Mouse (Mus musculus) lung, postnatal 10 days (tissue): ENCODE results near the gene Zswim8.

Experiments
- DNase-seq: peaks from one replicate; pipeline ENCODE4 v3.0.0; 2021

Gene Zswim8

DNA sequence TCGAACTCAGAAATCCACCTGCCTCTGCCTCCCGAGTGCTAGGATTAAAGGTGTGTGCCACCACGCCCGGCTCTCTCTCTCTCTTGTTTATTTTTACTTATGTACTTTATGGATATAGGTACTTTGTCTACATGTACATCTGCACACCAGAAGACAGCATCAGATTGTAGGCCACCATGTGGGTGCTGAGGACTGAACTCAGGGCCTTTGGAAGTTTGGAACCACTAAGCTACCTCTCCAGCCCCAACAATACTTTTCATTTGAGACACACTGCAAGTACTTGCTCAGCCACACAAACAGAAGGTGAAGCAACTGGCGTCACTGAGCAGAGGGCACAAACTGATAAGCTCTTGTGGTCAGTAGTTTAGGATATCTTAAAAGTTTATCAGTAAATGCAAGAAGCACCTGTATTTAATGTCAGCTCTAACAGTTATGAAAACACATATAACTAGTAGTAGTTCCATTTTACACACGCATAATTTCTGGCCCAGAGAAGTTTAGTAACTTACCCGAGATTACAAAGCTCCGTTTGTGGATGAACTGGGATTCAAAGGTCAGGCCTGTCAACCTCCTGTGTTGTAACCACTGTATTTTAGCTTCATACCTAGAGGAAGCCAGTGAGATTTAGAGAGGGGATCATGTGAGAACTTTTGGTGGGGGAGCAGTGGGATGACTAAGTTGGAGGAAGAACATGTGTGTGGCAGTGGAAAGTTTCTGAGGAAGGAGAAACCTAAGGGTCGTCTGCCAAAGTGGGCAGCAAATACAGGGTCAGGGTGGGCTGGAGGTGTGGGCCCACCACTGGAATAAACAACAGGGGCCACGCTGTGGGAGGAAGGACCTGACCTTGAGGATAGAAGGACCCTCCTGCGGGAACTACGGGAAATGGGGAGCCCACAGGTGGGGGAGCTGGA is 25.9 kb downstream of the Zswim8 start:
- no peak for DNase-seq

- DNase-seq, result peak; percentile 95
Measured at GRCm38 (mm10) chr14:20733952-20734774, 26.8 kb downstream of the Zswim8 start, which contains the start of gene Ndst2. Gene Ndst2 (minus strand): TSS chr14:20734562.

DNA sequence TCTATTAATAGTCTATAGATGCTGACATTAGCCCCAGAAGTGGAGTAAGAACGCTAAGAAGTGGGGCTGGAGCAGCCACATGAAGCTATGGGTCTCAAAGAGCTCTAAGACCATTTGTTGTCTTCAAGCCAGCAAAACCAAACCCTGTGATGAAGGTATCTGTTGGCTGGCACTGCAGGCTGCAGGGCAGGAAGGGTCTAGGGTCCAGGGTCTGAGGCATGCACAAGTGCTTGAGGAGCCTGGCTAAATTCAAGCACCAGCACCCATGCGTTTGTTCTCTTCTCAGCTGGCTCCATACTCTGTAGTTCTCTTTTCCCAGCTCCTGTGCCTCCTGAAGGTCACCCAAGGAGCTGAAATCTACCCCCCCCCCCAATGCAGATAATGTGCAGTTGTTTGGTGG is 27.7 kb downstream of the Zswim8 start:
- DNase-seq, result no peak

GRCm38 (mm10) chr14:20735892-20736390 is 28.6 kb downstream of the Zswim8 start:
- DNase-seq, result no peak

GRCm38 (mm10) chr14:20737306-20737705 is 30.0 kb downstream of the Zswim8 start:
- DNase-seq, result peak; percentile 86

GRCm38 (mm10) chr14:20738511-20738910 is 31.2 kb downstream of the Zswim8 start:
- DNase-seq, result no peak

- DNase-seq, result peak; percentile 56
Measured at GRCm38 (mm10) chr14:20741301-20741700, 33.9 kb downstream of the Zswim8 start.

DNA sequence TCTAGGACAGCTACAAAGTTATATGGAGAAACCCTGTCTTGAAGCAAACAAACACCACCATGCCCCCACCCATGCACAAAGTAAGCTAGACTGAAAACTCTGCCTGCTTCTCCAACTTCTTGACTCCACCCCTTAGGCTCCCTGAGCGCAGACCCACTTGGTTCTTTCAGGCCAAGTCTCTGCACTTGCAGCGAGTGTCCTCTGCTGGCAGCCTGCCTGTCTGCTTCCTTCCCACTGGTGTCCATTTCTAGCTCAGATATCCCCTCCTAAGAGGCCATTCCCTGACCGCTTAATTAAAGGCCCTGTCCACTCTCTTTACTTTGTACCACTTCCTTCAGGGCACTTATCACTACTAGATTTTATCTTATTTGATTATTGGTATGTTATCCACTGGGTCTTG is 36.3 kb downstream of the Zswim8 start:
- DNase-seq, result no peak

GRCm38 (mm10) chr14:20746935-20747334 is 39.6 kb downstream of the Zswim8 start:
- no peak for DNase-seq

DNA sequence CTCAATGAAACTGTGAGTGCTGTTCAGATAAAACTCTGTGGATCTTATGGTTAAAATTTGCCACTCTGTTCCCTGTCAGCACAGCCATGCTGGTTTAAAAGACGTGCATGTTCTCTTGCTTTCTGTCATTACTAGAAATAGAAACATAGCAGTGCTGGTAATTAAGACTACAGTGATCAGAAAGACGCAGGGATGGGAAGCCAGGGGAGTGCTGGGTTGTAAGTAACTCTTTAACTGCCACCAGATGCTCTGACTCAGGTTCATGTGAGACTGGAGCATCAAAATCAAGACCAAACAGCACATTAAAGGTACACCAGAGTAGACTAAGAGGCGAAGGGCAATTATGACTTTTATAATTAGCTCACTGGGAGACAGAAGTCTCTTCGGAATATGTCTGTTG is 41.0 kb downstream of the Zswim8 start:
- no peak for DNase-seq

DNA sequence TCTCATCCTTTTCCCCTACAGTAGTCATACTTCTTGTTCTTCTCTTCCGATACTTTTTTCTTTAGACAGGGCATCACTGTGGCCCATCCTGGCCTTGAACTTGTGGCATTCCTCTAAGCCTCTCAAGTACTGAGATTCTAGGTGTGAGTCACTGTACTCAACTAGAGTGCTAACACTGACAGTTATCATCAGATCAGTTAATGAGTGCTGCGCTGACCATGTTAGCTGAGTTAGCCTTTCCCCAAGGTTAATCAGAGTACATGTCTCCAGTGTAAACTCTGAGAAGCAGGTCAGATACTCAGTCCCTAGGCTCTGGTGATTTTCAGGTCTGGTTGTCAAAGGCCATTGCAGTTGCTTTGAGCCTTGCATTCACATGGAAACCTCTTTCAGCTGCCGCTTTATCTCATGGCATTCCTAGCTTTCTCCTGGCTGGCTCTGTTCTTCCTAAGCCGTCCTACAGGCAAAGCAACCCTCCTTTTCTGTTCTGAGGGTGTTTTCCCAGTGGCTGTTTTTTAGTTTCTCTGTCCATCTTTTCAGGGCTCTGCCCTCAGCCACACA is 42.2 kb downstream of the Zswim8 start:
- no peak for DNase-seq

DNA sequence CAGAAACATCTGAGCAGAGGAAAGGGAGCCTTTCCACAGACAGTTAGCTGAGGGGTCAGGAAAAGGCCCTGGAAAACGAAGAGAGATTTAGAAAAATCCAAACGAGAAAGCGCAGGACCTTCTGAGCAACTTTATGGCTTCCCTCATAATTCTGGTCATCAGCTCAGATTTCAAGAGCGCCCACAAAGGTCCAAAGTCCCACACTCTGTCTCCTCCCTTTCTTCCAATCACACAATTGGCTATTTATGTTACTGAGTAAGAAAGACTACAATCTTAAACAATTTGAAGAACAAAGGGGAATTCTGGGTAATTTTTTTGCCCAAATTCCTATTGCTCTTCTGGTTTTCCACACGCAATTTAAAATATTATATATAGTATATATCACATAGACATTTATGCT is 43.2 kb downstream of the Zswim8 start:
- no peak for DNase-seq

DNA sequence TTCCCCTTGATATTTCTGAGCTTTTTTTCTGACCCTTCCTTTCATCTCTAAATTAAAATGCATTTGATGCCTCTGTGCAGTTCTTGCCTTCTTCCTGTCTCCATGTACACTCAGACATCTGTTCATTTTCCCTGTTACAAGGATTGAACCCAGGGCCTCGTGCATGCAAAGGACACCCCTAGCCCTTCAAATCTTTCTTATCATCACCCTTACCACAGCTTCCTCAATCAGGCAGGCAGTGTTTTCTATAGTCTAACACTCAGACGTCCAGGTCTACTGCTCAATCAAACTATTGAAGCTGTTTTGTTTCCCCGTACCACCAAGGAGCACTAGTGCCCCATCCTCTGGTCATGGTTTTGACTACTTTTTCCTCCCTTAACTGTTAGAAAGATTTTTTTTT is 46.4 kb downstream of the Zswim8 start:
- DNase-seq, result no peak

GRCm38 (mm10) chr14:20757370-20757907 is 50.1 kb downstream of the Zswim8 start:
- no peak for DNase-seq

DNA sequence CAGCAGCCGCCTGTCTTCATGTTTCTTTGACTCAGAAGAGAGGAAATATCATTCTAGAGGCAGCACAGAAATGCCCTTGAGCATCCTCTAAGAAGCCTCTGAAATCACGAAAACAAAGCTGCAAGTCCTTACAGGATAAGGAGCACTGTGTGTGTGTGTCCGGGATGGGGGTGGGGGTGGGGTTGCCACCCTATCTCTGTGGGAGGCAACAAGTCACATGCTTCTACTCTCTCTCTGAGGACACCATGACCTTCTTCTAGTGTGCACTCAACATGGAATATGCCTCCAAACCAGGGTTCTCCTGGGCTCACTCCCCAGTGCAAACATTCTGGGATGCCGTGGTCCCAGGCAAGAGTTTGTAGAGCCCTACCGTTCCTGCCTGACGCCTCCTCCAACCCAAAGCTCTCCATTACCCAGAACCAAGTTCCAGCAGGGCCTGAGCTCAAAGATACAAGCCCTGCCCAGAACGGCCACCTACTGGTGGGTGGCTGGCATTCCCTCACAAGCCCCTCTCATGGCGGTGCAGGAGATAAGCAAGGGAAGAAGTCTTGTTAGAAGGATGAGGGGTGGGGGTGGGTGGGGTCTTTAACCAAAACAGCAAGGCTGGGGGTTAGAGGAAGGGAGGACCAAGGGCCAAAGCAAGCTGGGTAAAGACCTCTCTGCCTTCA is 51.5 kb downstream of the Zswim8 start:
- DNase-seq, result no peak

DNA sequence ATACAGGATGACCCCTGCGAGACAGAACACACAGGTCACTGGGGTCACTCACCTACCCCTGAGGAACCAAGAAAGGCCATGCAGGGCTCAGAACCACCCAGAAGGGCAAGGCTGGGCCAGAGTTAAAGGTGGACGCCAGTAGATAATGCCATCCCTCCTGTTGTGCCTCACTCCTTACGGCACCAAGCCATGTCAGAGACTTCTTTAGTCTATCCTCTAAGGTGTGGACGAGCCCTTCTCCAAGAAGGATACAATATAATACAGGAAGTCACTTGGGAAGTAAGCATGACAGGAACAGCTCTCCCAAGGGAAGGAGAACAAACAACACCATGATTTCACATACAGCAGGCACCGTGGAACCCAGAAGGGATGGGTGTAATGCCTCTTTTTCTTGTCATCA is 57.6 kb downstream of the Zswim8 start:
- no peak for DNase-seq

DNA sequence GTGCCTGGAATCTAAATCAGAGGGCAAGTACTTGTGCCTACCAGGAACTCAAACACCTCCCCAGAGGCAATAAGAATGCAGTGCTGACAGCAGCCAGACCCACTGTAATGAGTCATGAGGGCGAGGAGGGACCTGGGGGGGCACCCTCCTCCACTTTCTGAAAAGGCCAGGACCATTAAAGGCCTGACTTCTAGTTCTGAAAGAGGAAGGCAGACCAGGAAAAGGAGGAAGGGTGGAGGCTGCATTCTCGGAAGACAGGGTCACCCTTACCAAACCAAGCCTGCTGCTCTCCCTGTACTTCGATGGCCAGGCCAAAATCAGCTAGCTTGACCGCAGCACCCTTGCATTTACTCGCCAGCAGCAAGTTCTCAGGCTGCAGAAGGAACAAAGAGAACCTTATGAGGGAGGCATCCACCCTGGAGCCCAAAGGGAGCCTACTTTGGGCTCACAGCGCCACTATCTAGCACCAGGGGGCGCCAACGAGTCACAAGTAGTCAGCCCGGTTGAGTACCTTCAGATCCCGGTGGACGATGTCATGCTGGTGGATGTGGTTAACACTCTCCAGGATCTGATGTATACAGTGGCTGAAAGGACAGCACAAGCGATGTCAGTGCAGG is 58.4 kb downstream of the Zswim8 start:
- DNase-seq, result peak; percentile 92

DNA sequence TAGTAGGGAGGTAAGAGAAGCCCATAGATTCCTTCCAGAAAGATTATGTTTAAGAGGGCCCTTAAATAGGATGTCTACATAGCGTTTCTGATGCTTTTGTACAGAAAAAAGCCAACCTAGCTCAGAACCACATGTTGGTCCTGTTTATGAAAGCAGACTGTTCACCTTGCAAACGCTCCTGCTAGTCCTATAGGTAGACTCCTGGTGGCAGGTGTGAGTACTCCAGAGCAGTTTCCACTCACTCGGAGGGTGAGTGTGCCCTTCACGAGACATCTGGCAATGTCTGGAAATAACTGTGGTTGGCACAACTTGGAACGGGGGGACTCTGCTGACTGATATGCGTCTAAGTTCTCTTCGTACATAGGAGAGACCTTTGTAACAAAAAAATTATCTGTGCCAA is 60.6 kb downstream of the Zswim8 start:
- DNase-seq, result peak; percentile 39

DNA sequence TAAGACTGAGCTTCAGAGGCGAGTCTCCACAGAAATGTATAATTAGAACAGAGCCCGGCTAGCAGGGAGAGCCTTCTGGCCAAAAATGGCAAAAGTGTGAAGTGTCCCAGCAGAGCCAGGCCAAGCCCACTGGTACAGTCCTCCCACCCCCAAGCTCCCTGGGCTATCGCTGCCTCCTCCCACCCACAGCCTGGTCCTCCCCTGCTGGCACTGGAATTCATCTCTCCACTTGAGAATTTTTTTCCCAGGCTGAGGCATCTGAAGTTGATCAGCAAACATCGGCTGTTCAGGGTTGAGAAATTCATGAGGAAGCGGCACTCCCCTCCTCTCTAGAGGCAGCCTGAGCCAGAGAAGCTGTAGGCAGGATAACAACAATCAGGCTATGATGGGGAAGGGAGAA is 61.2 kb downstream of the Zswim8 start:
- peak; percentile 93 for DNase-seq

- DNase-seq, result no peak
Measured at GRCm38 (mm10) chr14:20771941-20772340, 64.6 kb downstream of the Zswim8 start.

GRCm38 (mm10) chr14:20772808-20773207 is 65.5 kb downstream of the Zswim8 start:
- DNase-seq, result no peak
